Mouse (Mus musculus): ENCODE measurements around the gene 4430402I18Rik. TPM values are rescaled to one million over a fixed set of nuclear protein-coding genes. Genes with fewer than 3 reads are reported as not detected.

The 4430402I18Rik gene
- polyA plus RNA-seq, 2 experiments = 1.5 to 3.1 TPM

GRCm38 (mm10) chr19:28989515-28989914 lies 21.9 kb upstream of the 4430402I18Rik start:
- ATAC-seq (ENCODE audit: insufficient read depth) (no peak), DNase-seq (ENCODE audit: low read depth in 3 of 3, low spot score in 3 of 3) (peak in 1 of 3 experiments; percentile 4)
- WGBS (ENCODE audit: insufficient replicate concordance) = 49% methylated on average over 8 of the region's 8 CpGs
- H3K9ac ChIP-seq (replicated peaks) = peak overlapping the region; percentile 69
- TF ChIP-seq EP300 (IDR thresholded peaks at IDR 0.05; ENCODE audit: low read depth) (no peak), CTCF (IDR thresholded peaks at IDR 0.05; ENCODE audit: low read depth) (no peak)
- peak overlapping the region; percentile 82 for H3K4me2 ChIP-seq (ENCODE audit: low read depth)
- no peaks in the 10 kb centered on the region for H3K9me3 ChIP-seq (ENCODE audit: control insufficient read depth, low read length)
- H3K4me3 ChIP-seq (ENCODE audit: insufficient read depth in 1 of 2, low read depth in 2 of 2, low read length in 2 of 2) = peak overlapping the region; percentile 69 to 74
- no peak overlapping the region for H3K27ac ChIP-seq
- H3K4me1 ChIP-seq (replicated peaks; ENCODE audit: control insufficient read depth in 2 of 2, insufficient read depth in 2 of 2, low read length in 1 of 2) = peaks cover 7 to 15% of the 10 kb centered on the region in 2 experiments
- H3K36me3 ChIP-seq (replicated peaks; ENCODE audit: control insufficient read depth, insufficient read depth, low read depth) = peaks cover under 1% of the 10 kb centered on the region; the same call in 1 of the 2 replicates
- no peaks in the 10 kb centered on the region for H3K27me3 ChIP-seq (ENCODE audit: control insufficient read depth, insufficient read depth, low read length)

- no peak overlapping the region for H3K27ac ChIP-seq
- 51% methylated on average over 7 of the region's 7 CpGs for WGBS (ENCODE audit: insufficient replicate concordance)
Observed at GRCm38 (mm10) chr19:28982617-28983016, 15.0 kb upstream of the 4430402I18Rik start.

GRCm38 (mm10) chr19:28974862-28975611 lies 7.4 kb upstream of the 4430402I18Rik start:
- H3K9ac ChIP-seq (replicated peaks) = no peak overlapping the region
- no peak for TF ChIP-seq EP300 (IDR thresholded peaks at IDR 0.05; ENCODE audit: low read depth)
- peak; percentile 91 for TF ChIP-seq CTCF (IDR thresholded peaks at IDR 0.05; ENCODE audit: low read depth)
- H3K4me1 ChIP-seq (replicated peaks; ENCODE audit: control insufficient read depth in 2 of 2, insufficient read depth in 2 of 2, low read length in 1 of 2) = no peaks in the 10 kb centered on the region
- H3K27me3 ChIP-seq (ENCODE audit: control insufficient read depth, insufficient read depth, low read length) = peaks cover 7% of the 10 kb centered on the region
- no peaks in the 10 kb centered on the region for H3K36me3 ChIP-seq (replicated peaks; ENCODE audit: control insufficient read depth, insufficient read depth, low read depth)
- DNase-seq (ENCODE audit: low read depth in 3 of 3, low spot score in 3 of 3) = peak in 2 of 3 experiments; percentile 13 to 28
- peak overlapping the region; percentile 37 for H3K4me2 ChIP-seq (ENCODE audit: low read depth)
- H3K27ac ChIP-seq = no peak overlapping the region
- ATAC-seq (ENCODE audit: insufficient read depth) = 0 out of 2 replicates have a peak, but pooled peaks have one; percentile 21
- no peaks in the 10 kb centered on the region for H3K9me3 ChIP-seq (ENCODE audit: control insufficient read depth, low read length)
- 18% methylated on average over 35 of the region's 35 CpGs for WGBS (ENCODE audit: insufficient replicate concordance)
- H3K4me3 ChIP-seq (ENCODE audit: insufficient read depth in 1 of 2, low read depth in 2 of 2, low read length in 2 of 2) = no peak overlapping the region

More at GRCm38 (mm10) chr19:28982617-28983016, 15.0 kb upstream of the 4430402I18Rik start:
- H3K4me2 ChIP-seq (ENCODE audit: low read depth) = no peak overlapping the region
- TF ChIP-seq EP300 (IDR thresholded peaks at IDR 0.05; ENCODE audit: low read depth) (no peak), CTCF (IDR thresholded peaks at IDR 0.05; ENCODE audit: low read depth) (no peak)
- H3K9me3 ChIP-seq (ENCODE audit: control insufficient read depth, low read length) = no peaks in the 10 kb centered on the region
- ATAC-seq (ENCODE audit: insufficient read depth) = no peak
- H3K27me3 ChIP-seq (ENCODE audit: control insufficient read depth, insufficient read depth, low read length) = no peaks in the 10 kb centered on the region
- H3K36me3 ChIP-seq (replicated peaks; ENCODE audit: control insufficient read depth, insufficient read depth, low read depth) = no peaks in the 10 kb centered on the region
- no peak overlapping the region for H3K4me3 ChIP-seq (ENCODE audit: insufficient read depth in 1 of 2, low read depth in 2 of 2, low read length in 2 of 2)
- DNase-seq (ENCODE audit: low read depth in 3 of 3, low spot score in 3 of 3) = no peak
- no peak overlapping the region for H3K9ac ChIP-seq (replicated peaks)
- H3K4me1 ChIP-seq (replicated peaks; ENCODE audit: control insufficient read depth in 2 of 2, insufficient read depth in 2 of 2, low read length in 1 of 2) = no peaks in the 10 kb centered on the region

GRCm38 (mm10) chr19:28970251-28970650 lies 2.7 kb upstream of the 4430402I18Rik start:
- Histone ChIP-seq H3K9me3 (ENCODE audit: control insufficient read depth, low read length) (no peaks in the 10 kb centered on the region), H3K9ac (replicated peaks) (no peak overlapping the region), H3K27ac (no peak overlapping the region), H3K4me2 (ENCODE audit: low read depth) (no peak overlapping the region), H3K4me1 (replicated peaks; ENCODE audit: control insufficient read depth in 2 of 2, insufficient read depth in 2 of 2, low read length in 1 of 2) (no peaks in the 10 kb centered on the region), H3K27me3 (ENCODE audit: control insufficient read depth, insufficient read depth, low read length) (peaks cover 7% of the 10 kb centered on the region), H3K4me3 (ENCODE audit: insufficient read depth in 1 of 2, low read depth in 2 of 2, low read length in 2 of 2) (no peak overlapping the region), H3K36me3 (replicated peaks; ENCODE audit: control insufficient read depth, insufficient read depth, low read depth) (no peaks in the 10 kb centered on the region)
- ATAC-seq (ENCODE audit: insufficient read depth) (no peak), DNase-seq (ENCODE audit: low read depth in 3 of 3, low spot score in 3 of 3) (no peak)
- TF ChIP-seq CTCF (IDR thresholded peaks at IDR 0.05; ENCODE audit: low read depth) = no peak
- TF ChIP-seq EP300 (IDR thresholded peaks at IDR 0.05; ENCODE audit: low read depth) = no peak
- 47% methylated on average over 11 of the region's 11 CpGs for WGBS (ENCODE audit: insufficient replicate concordance)

GRCm38 (mm10) chr19:28969231-28969630 lies 1.6 kb upstream of the 4430402I18Rik start:
- Histone ChIP-seq H3K4me2 (ENCODE audit: low read depth) (no peak overlapping the region), H3K27me3 (ENCODE audit: control insufficient read depth, insufficient read depth, low read length) (no peaks in the 10 kb centered on the region), H3K4me1 (replicated peaks; ENCODE audit: control insufficient read depth in 2 of 2, insufficient read depth in 2 of 2, low read length in 1 of 2) (peaks cover 0 to 5% of the 10 kb centered on the region in 2 experiments; a peak in 3 of 4 replicates), H3K4me3 (ENCODE audit: insufficient read depth in 1 of 2, low read depth in 2 of 2, low read length in 2 of 2) (no peak overlapping the region), H3K9me3 (ENCODE audit: control insufficient read depth, low read length) (no peaks in the 10 kb centered on the region), H3K36me3 (replicated peaks; ENCODE audit: control insufficient read depth, insufficient read depth, low read depth) (no peaks in the 10 kb centered on the region), H3K9ac (replicated peaks) (no peak overlapping the region), H3K27ac (no peak overlapping the region)
- ATAC-seq (ENCODE audit: insufficient read depth) = no peak
- TF ChIP-seq EP300 (IDR thresholded peaks at IDR 0.05; ENCODE audit: low read depth) (no peak), CTCF (IDR thresholded peaks at IDR 0.05; ENCODE audit: low read depth) (no peak)
- 61% methylated on average over 5 of the region's 5 CpGs for WGBS (ENCODE audit: insufficient replicate concordance)
- DNase-seq (ENCODE audit: low read depth in 3 of 3, low spot score in 3 of 3) = no peak

Data from liver, embryonic 14.5 days (tissue).